Mouse (Mus musculus) large intestine, adult 2 months (tissue): ENCODE measurements around the gene Hist1h4h. TPM values are rescaled to one million over a fixed set of nuclear protein-coding genes. Genes with fewer than 3 reads are reported as not detected.
A peak's percentile ranks its signal among the peaks of the same experiment; 100 is the strongest.

Experiments used
- DNase-seq: peaks from one replicate; pipeline ENCODE4 v3.0.0-alpha.2; 2012; ENCODE audit warnings: low read depth, low spot score
- WGBS: fragments of 180-500 bp; shearing (Covaris S2); methylation state at CpG from one replicate; pipeline ENCODE4 v1.1.7; 2018; 5-methylcytosine and 5-hydroxymethylcytosine counted together
- polyA plus RNA-seq: library from polyadenylated mRNA; depleted of rRNA; stranded (reverse); fragments of >200 nt; gene quantifications from 2 replicates; pipeline ENCODE4 v1.2.3, GENCODE M21; 2012; rRNA removed

The Hist1h4h gene
- 27.9 and 42.9 TPM in 2 replicates for polyA plus RNA-seq

- DNase-seq, result no peak
- under 1% methylated on average over 59 of the region's 70 CpGs for WGBS
Observed at GRCm38 (mm10) chr13:23530901-23531875, at the start of gene Hist1h4h. Gene Hist1h4h, plus strand, starts transcription at chr13:23531050.

GRCm38 (mm10) chr13:23483153-23483552 is 47.7 kb upstream of the Hist1h4h start:
- DNase-seq, result no peak
- 82% methylated on average over 2 of the region's 2 CpGs for WGBS

GRCm38 (mm10) chr13:23485271-23485670 is 45.6 kb upstream of the Hist1h4h start:
- DNase-seq, result no peak
- 39% methylated on average over 5 of the region's 5 CpGs for WGBS

DNA sequence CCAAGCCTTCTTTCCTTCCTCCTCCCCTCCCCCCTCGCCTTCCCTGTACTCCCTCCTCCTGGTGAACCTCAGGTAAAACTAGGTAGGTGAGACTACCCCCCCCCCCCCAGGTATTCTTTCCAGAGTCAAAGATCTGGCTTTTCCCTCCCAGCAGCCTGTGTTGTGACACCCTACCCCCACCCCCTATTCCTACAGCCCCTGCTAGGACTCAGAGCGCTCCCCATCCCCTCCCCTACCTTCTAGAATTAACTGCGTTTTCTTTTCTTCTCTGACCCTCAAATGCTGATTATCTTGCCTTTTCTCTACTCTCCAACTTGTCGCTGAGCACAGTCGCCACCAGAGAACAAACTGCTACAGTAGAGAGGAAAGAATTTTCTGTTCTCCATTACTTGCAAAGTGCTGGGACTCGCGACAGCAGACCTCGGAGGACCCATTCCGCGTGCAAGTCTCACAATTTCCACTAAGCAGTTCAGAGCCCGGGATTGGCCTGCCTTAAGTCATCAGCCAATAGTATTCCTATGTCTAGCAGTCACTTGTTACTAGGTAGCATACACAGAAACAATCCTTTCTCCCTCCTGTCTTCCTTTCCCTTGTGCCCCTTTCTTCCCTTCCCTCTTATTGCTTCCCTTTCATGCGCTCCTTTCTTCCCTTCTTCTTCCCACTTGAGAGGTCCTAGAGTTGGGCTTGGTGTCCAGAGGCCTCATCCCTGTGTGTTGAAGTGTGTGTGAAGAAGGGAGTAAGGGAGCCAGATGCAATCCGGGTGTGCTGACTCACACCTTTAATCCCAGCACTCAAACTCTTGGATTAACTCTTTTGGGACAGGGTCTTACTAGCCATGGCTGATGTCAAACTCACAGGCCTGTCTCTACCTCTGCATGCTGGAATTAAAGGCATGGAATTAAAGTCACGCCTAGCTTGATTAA is 42.2 kb upstream of the Hist1h4h start, which contains the start of gene Btn2a2:
Gene Btn2a2, minus strand, starts transcription at position 458 of the 923 bp plus-strand sequence.
- peak; percentile 52 for DNase-seq

GRCm38 (mm10) chr13:23490863-23491262 is 40.0 kb upstream of the Hist1h4h start:
- whole genome bisulfite sequencing, result 89% methylated on average over 1 of the region's 1 CpGs
- no peak for DNase-seq

More for the DNA sequence above, 42.2 kb upstream of the Hist1h4h start, which contains the start of gene Btn2a2:
- 9% methylated on average over 14 of the region's 14 CpGs for WGBS

DNA sequence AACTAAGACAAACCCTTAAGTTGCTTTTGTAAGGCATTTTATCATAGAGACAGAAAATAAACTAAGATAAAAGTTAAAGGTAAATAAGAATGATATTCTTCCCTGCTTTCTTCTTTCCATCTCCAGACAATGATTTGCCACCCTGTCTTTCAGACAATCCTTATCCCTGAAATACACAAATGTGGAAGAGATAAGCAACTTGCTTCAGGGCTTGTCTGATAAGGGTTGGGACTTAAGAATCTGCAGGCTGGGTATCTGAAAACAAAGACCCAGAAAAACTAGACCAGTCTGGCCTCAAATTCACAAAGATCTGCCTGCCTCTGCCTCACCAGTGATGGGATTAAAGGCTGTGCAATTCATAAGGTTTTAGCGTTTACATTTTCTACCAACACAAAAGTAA is 39.6 kb upstream of the Hist1h4h start:
- 27% methylated on average over 1 of the region's 1 CpGs for WGBS
- DNase-seq, result no peak

DNA sequence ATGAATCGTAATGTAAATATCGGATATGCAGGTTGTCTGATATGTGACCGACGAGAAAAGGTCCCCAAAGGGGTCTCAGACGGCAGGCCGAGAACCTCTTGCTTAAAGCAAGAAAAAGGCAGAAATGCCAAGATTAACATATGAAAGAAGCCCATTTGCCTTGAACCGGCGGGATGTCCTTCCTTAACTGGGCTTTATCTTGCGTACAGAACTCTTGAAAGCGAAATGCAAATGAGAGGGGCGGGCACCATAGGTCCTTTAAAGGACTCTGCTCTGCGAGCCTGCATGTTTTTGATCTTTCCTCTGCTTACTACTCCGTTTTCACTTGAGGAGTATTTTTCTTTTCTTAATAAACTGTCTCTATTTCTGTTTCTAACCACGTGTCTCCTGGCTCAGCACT is 38.9 kb upstream of the Hist1h4h start:
- WGBS, result 25% methylated on average over 14 of the region's 14 CpGs
- DNase-seq, result no peak

DNA sequence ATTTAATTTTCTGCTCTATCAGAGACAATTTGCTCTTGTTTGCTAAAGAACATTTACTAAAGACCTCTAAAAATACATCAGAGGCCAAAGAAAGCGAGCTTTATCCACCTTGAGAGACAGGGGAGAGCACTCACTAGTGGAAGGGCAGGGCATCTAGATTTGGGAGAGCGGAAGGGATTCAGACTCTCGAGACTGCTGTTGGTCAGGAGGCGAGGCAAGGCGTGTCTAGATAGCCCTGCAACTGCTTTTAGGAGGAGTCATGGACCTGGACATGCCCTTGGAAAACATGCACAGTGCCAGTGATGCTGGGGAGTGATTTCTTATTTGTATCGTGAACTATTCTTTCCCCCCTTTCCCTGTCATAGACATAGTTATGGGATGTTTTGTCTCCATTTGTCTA is 35.3 kb upstream of the Hist1h4h start:
- DNase-seq, result no peak
- 67% methylated on average over 6 of the region's 6 CpGs for WGBS

- 48% methylated on average over 19 of the region's 19 CpGs for WGBS
- no peak for DNase-seq
Observed at GRCm38 (mm10) chr13:23497656-23498321, 33.1 kb upstream of the Hist1h4h start.

- no peak for DNase-seq
- WGBS, result 23% methylated on average over 10 of the region's 10 CpGs
Observed at GRCm38 (mm10) chr13:23498653-23499052, 32.2 kb upstream of the Hist1h4h start.

GRCm38 (mm10) chr13:23499943-23500342 is 30.9 kb upstream of the Hist1h4h start:
- DNase-seq, result no peak
- 64% methylated on average over 7 of the region's 7 CpGs for WGBS

GRCm38 (mm10) chr13:23500424-23501200 is 30.2 kb upstream of the Hist1h4h start:
- 18% methylated on average over 17 of the region's 17 CpGs for WGBS
- DNase-seq, result no peak

GRCm38 (mm10) chr13:23501511-23501910 is 29.3 kb upstream of the Hist1h4h start:
- DNase-seq, result no peak
- 51% methylated on average over 5 of the region's 5 CpGs for WGBS

DNA sequence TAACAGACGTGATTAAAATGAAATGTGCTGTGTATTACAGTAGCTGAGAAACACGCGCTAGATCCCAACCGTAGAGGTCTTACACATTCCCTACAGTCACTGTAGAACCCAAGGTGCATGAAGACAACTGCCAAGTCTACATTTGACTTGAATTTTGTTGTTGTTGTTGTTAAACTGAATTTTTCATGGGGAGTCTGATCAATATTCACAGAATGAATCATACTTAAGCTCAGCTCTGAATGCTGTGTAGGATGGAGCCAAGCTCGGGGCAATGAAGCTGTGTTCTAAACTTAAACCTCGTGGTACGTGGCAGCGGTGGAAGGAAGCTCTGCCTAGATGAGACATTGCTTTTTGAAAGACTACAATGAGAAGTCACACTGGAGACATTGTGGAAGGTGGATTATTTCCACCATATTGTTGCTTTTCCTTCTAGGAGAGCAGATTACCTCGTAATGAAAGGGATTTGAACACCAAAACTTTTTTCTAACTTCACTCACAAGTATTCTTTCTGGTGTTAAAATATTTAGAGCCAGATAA is 28.8 kb upstream of the Hist1h4h start:
- 72% methylated on average over 9 of the region's 9 CpGs for WGBS
- DNase-seq, result no peak

DNA sequence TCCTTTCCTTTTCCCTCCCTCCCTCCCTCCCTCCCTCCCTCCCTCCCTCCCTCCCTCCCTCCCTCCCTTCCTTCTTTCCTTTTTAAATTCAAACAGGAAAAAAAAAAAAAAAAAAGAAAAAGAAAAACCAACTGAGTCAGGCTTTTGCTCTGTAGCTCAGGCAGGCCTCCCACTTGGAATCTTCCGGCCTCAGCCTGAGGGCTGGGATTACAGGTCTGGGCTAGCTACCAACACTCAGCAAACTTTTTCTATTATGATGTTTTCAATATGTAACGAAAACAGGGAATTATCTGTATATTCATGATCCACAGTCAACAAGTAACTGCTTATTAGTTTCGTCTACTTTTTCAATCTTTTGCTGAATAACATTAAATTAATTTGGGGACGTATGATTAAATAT is 27.9 kb upstream of the Hist1h4h start:
- 77% methylated on average over 4 of the region's 4 CpGs for WGBS

GRCm38 (mm10) chr13:23503797-23504196 is 27.1 kb upstream of the Hist1h4h start:
- 10% methylated on average over 9 of the region's 9 CpGs for whole genome bisulfite sequencing

More for the DNA sequence above, 27.9 kb upstream of the Hist1h4h start:
- no peak for DNase-seq

GRCm38 (mm10) chr13:23505662-23506345 is 25.0 kb upstream of the Hist1h4h start:
- WGBS, result 60% methylated on average over 14 of the region's 14 CpGs
- DNase-seq, result no peak

More at GRCm38 (mm10) chr13:23503797-23504196, 27.1 kb upstream of the Hist1h4h start:
- no peak for DNase-seq

- 60% methylated on average over 13 of the region's 13 CpGs for WGBS
- DNase-seq, result no peak
Observed at GRCm38 (mm10) chr13:23506351-23506750, 24.5 kb upstream of the Hist1h4h start.
